Mouse (Mus musculus) limb, embryonic 14.5 days (tissue): ENCODE results near the gene Thsd7a. TPM values are rescaled to one million over a fixed set of nuclear protein-coding genes. Genes with fewer than 3 reads are reported as not detected.

ENCODE experiments used
- ATAC-seq: fragments of 200-750 bp; cut with Nextera tagmentation; 2 replicates; pipeline ENCODE4 v1.8.0; 2017; ENCODE audit warnings: low read depth, moderate number of reproducible peaks, moderate TSS enrichment; ENCODE audit not compliant: low FRiP score
- DNase-seq: peaks from one replicate; pipeline ENCODE4 v3.0.0-alpha.2; 2015; ENCODE audit warnings: low spot score
- H3K27ac ChIP-seq: fragments of 300-500 bp; sonication (generic); replicated peaks from 2 replicates; pipeline ENCODE4 v1.5.1; 2014; ENCODE audit warnings: low read depth, mild to moderate bottlenecking, low read length, moderate library complexity, mixed read lengths
- H3K27me3 ChIP-seq: fragments of 300-500 bp; sonication (generic); 2 replicates; pipeline ENCODE4 v1.6.1; 2014; ENCODE audit warnings: low read length, mixed read lengths; ENCODE audit not compliant: control insufficient read depth, insufficient read depth
- H3K36me3 ChIP-seq: fragments of 300-500 bp; sonication (generic); 2 replicates; pipeline ENCODE4 v1.6.1; 2014; ENCODE audit warnings: mild to moderate bottlenecking, low read length, moderate library complexity, mixed read lengths; ENCODE audit not compliant: control insufficient read depth, insufficient read depth
- H3K4me1 ChIP-seq: fragments of 300-500 bp; sonication (generic); 2 replicates; pipeline ENCODE4 v1.6.1; 2014; ENCODE audit warnings: antibody characterized with exemption, low read length, mixed read lengths; ENCODE audit not compliant: control insufficient read depth, insufficient read depth
- H3K4me2 ChIP-seq: fragments of 300-500 bp; sonication (generic); replicated peaks from 2 replicates; pipeline ENCODE4 v1.6.1; 2014; ENCODE audit warnings: low read depth, mild to moderate bottlenecking, low read length, moderate library complexity; ENCODE audit not compliant: severe bottlenecking
- H3K4me3 ChIP-seq: fragments of 300-500 bp; sonication (generic); replicated peaks from 2 replicates; pipeline ENCODE4 v1.5.1; 2014; ENCODE audit warnings: low read length
- H3K9ac ChIP-seq: fragments of 300-500 bp; sonication (generic); 2 replicates; pipeline ENCODE4 v1.6.1; 2014; ENCODE audit warnings: mild to moderate bottlenecking, low read depth, low read length, moderate library complexity; ENCODE audit not compliant: severe bottlenecking
- H3K9me3 ChIP-seq: fragments of 300-500 bp; sonication (generic); 2 replicates; pipeline ENCODE4 v1.6.1; 2016; ENCODE audit warnings: low read length; ENCODE audit not compliant: control insufficient read depth
- POLR2A ChIP-seq: fragments of 200-500 bp; IDR thresholded peaks from 2 replicates; pipeline ENCODE4 v1.8.0; 2012; ENCODE audit warnings: inconsistent platforms, mild to moderate bottlenecking, moderate library complexity, borderline replicate concordance; ENCODE audit not compliant: insufficient read depth, insufficient read length; ENCODE audit errors: extremely low read depth
- WGBS: fragments of 180-500 bp; shearing (Covaris S2); extraction: QIAGEN DNeasy Blood & Tissue Kit; methylation state at CpG from one replicate; pipeline ENCODE4 v1.1.7; 2014; 5-methylcytosine and 5-hydroxymethylcytosine counted together
- polyA plus RNA-seq, 2 experiments: library from polyadenylated mRNA; depleted of rRNA in 1 of 2; stranded (reverse) in 1 of 2; unstranded in 1 of 2; fragments of >200 nt; fragmentation: Nextera tagmentation in 1 of 2; extraction: Ambion mirVana in 1 of 2; gene quantifications; 2 replicates each; pipeline versions ENCODE4 v1.2.1 to v1.2.3; 2012 to 2014

The Thsd7a gene
- polyA plus RNA-seq, 2 experiments = 3.0 to 5.5 TPM

GRCm38 (mm10) chr6:12439561-12439960 lies 309.6 kb downstream of the Thsd7a start:
- H3K9ac ChIP-seq = no peak overlapping the region
- no peak overlapping the region for H3K4me3 ChIP-seq
- H3K4me1 ChIP-seq = no peaks in the 10 kb centered on the region
- H3K27me3 ChIP-seq = no peaks in the 10 kb centered on the region
- DNase-seq (no peak), ATAC-seq (no peak)
- no peak overlapping the region for H3K4me2 ChIP-seq
- no peak overlapping the region for H3K27ac ChIP-seq
- TF ChIP-seq POLR2A = no peak
- H3K9me3 ChIP-seq = no peaks in the 10 kb centered on the region
- no peaks in the 10 kb centered on the region for H3K36me3 ChIP-seq

GRCm38 (mm10) chr6:12419070-12419469 lies 330.1 kb downstream of the Thsd7a start:
- 87% methylated on average over 10 of the region's 10 CpGs for WGBS
- ATAC-seq (no peak), DNase-seq (no peak)
- Histone ChIP-seq H3K27ac (no peak overlapping the region), H3K27me3 (no peaks in the 10 kb centered on the region), H3K4me1 (no peaks in the 10 kb centered on the region), H3K9ac (no peak overlapping the region), H3K9me3 (no peaks in the 10 kb centered on the region), H3K4me2 (no peak overlapping the region), H3K36me3 (no peaks in the 10 kb centered on the region), H3K4me3 (no peak overlapping the region)
- TF ChIP-seq POLR2A = no peak

GRCm38 (mm10) chr6:12416976-12417375 lies 332.2 kb downstream of the Thsd7a start:
- Histone ChIP-seq H3K9ac (no peak overlapping the region), H3K36me3 (no peaks in the 10 kb centered on the region), H3K4me3 (no peak overlapping the region), H3K27me3 (no peaks in the 10 kb centered on the region), H3K27ac (no peak overlapping the region), H3K4me2 (no peak overlapping the region), H3K4me1 (no peaks in the 10 kb centered on the region), H3K9me3 (no peaks in the 10 kb centered on the region)
- ATAC-seq (no peak), DNase-seq (no peak)
- TF ChIP-seq POLR2A = no peak
- 65% methylated on average over 4 of the region's 4 CpGs for WGBS

- Histone ChIP-seq H3K27me3 (no peaks in the 10 kb centered on the region), H3K4me2 (no peak overlapping the region), H3K27ac (no peak overlapping the region), H3K9me3 (no peaks in the 10 kb centered on the region), H3K4me3 (no peak overlapping the region), H3K36me3 (no peaks in the 10 kb centered on the region), H3K4me1 (no peaks in the 10 kb centered on the region), H3K9ac (no peak overlapping the region)
- no peak for ATAC-seq
- DNase-seq = peak; percentile 5
- TF ChIP-seq POLR2A = no peak
- WGBS = 43% methylated on average over 2 of the region's 2 CpGs
Measured at GRCm38 (mm10) chr6:12404441-12404840, 344.8 kb downstream of the Thsd7a start.

GRCm38 (mm10) chr6:12402996-12403395 lies 346.2 kb downstream of the Thsd7a start:
- H3K27me3 ChIP-seq = no peaks in the 10 kb centered on the region
- H3K27ac ChIP-seq = no peak overlapping the region
- H3K4me2 ChIP-seq = no peak overlapping the region
- DNase-seq = no peak
- WGBS = 95% methylated on average over 1 of the region's 1 CpGs
- no peaks in the 10 kb centered on the region for H3K9me3 ChIP-seq
- H3K9ac ChIP-seq = no peak overlapping the region
- no peak for ATAC-seq
- no peak for TF ChIP-seq POLR2A
- H3K4me1 ChIP-seq = no peaks in the 10 kb centered on the region
- no peak overlapping the region for H3K4me3 ChIP-seq
- H3K36me3 ChIP-seq = no peaks in the 10 kb centered on the region
